Mouse (Mus musculus) embryonic stem cell, embryonic (primary cell): ENCODE measurements around the gene Trmt1.

Source experiments
- CTCF ChIA-PET, 4 experiments: fragments of 300-600 bp in 2 of 4; fragments of 350-600 bp in 2 of 4; sonication (Branson Sonifier 250); formaldehyde crosslinking; loops; one replicate each; lab custom pipeline; 2022; ENCODE audit warnings: inconsistent platforms in 2 of 4; lab: Charles Lee
- POLR2A ChIA-PET, 4 experiments: fragments of 300-600 bp in 2 of 4; fragments of 350-600 bp in 2 of 4; sonication (Branson Sonifier 250); formaldehyde crosslinking; loops; one replicate each; lab custom pipeline; 2022; ENCODE audit warnings: antibody characterized with exemption in 4 of 4, inconsistent platforms in 1 of 4; lab: Charles Lee

Gene Trmt1

GRCm38 (mm10) chr8:84654597-84654996, 31.5 kb upstream of the Trmt1 start:
- POLR2A ChIA-PET: interaction anchor here in 3 of 4 experiments (0.6 to 10.9 kb wide), 40 partner anchors 7 to 468 kb away, joined by 3 to 557 read pairs (median 5); partner anchors contain the start of genes Nacc1 (in 3 of the 3), Trmt1 (in 3 of the 3), Calr (in 2 of the 3) and Ier2 (in 2 of the 3)
- CTCF ChIA-PET: interaction anchor here in 3 of 4 experiments (0.7 to 3.9 kb wide), 17 partner anchors 9 to 249 kb away, joined by 3 to 17 read pairs (median 3); partner anchors contain the start of genes Nacc1 (in 1 of the 3) and Trmt1 (in 1 of the 3)

- ChIA-PET CTCF (interaction anchor here in 3 of 4 experiments (0.5 to 3.9 kb wide), 16 partner anchors 8 to 808 kb away, joined by 3 to 17 read pairs (median 4); partner anchors contain the start of genes Nacc1 (in 1 of the 3) and Trmt1 (in 1 of the 3)), POLR2A (interaction anchor here (0.6 to 10.9 kb wide), 51 partner anchors 6 to 915 kb away, joined by 3 to 557 read pairs (median 5); partner anchors contain the start of genes Nacc1 (in 3 of the 4), Trmt1 (in 3 of the 4), Calr (in 2 of the 4) and Gcdh (in 1 of the 4))
Observed at GRCm38 (mm10) chr8:84655336-84656190, 30.5 kb upstream of the Trmt1 start.

- CTCF ChIA-PET: interaction anchor here in 3 of 4 experiments (0.5 to 3.9 kb wide), 9 partner anchors 9 to 807 kb away, joined by 3 to 17 read pairs (median 3); partner anchors contain the start of genes Nacc1 (in 1 of the 3) and Trmt1 (in 1 of the 3)
- POLR2A ChIA-PET: interaction anchor here (0.6 to 10.9 kb wide), 37 partner anchors 7 to 596 kb away, joined by 3 to 557 read pairs (median 7); partner anchors contain the start of genes Nacc1 (in 3 of the 4), Trmt1 (in 3 of the 4), Calr (in 2 of the 4) and Rad23a (in 1 of the 4)
Observed at GRCm38 (mm10) chr8:84656191-84656525, 29.9 kb upstream of the Trmt1 start.

GRCm38 (mm10) chr8:84656641-84657126, 29.4 kb upstream of the Trmt1 start:
- ChIA-PET POLR2A (interaction anchor here (0.6 to 10.9 kb wide), 35 partner anchors 7 to 491 kb away, joined by 3 to 557 read pairs (median 7); partner anchors contain the start of genes Nacc1 (in 3 of the 4), Trmt1 (in 3 of the 4), Calr (in 2 of the 4) and Rad23a (in 1 of the 4)), CTCF (interaction anchor here in 3 of 4 experiments (0.6 to 2.8 kb wide), 11 partner anchors 9 to 293 kb away, joined by 3 to 12 read pairs (median 4); no protein-coding TSS in a partner anchor)

- ChIA-PET CTCF (interaction anchor here in 3 of 4 experiments (0.6 to 2.8 kb wide), 13 partner anchors 10 to 294 kb away, joined by 3 to 12 read pairs (median 4); no protein-coding TSS in a partner anchor), POLR2A (interaction anchor here (0.6 to 10.9 kb wide), 37 partner anchors 8 to 491 kb away, joined by 3 to 557 read pairs (median 7); partner anchors contain the start of genes Nacc1 (in 3 of the 4), Trmt1 (in 3 of the 4), Calr (in 2 of the 4) and Gcdh (in 1 of the 4))
Observed at GRCm38 (mm10) chr8:84657203-84657602, 28.9 kb upstream of the Trmt1 start.

- POLR2A ChIA-PET: interaction anchor here in 3 of 4 experiments (0.5 to 10.9 kb wide), 31 partner anchors 8 to 702 kb away, joined by 3 to 557 read pairs (median 4); partner anchors contain the start of genes Nacc1 (in 2 of the 3), Trmt1 (in 2 of the 3), Asf1b (in 1 of the 3) and Calr (in 1 of the 3)
Observed at GRCm38 (mm10) chr8:84657680-84658079, 28.4 kb upstream of the Trmt1 start.

GRCm38 (mm10) chr8:84658951-84659350, 27.2 kb upstream of the Trmt1 start:
- CTCF ChIA-PET: interaction anchor here in 3 of 4 experiments (0.6 to 2.1 kb wide), 5 partner anchors 9 to 302 kb away, joined by 3 to 5 read pairs (median 3); no protein-coding TSS in a partner anchor
- POLR2A ChIA-PET: interaction anchor here (0.6 to 10.9 kb wide), 34 partner anchors 10 to 472 kb away, joined by 3 to 557 read pairs (median 6); partner anchors contain the start of genes Nacc1 (in 4 of the 4), Trmt1 (in 4 of the 4) and Syce2 (in 1 of the 4)

More at GRCm38 (mm10) chr8:84657680-84658079, 28.4 kb upstream of the Trmt1 start:
- CTCF ChIA-PET: interaction anchor here in 3 of 4 experiments (0.6 to 1.8 kb wide), 7 partner anchors 10 to 158 kb away, joined by 3 to 7 read pairs (median 5); no protein-coding TSS in a partner anchor

- ChIA-PET CTCF (interaction anchor here (0.5 to 2.1 kb wide), 22 partner anchors 9 to 705 kb away, joined by 3 to 9 read pairs (median 3); partner anchors contain the start of genes Asf1b (in 1 of the 4), Dcaf15 (in 1 of the 4), Dnase2a (in 1 of the 4) and Nacc1 (in 1 of the 4)), POLR2A (interaction anchor here (0.6 to 10.9 kb wide), 99 partner anchors 6 to 786 kb away, joined by 3 to 557 read pairs (median 4); partner anchors contain the start of genes Nacc1 (in 4 of the 4), Trmt1 (in 4 of the 4), Calr (in 3 of the 4) and Ccdc130 (in 2 of the 4))
Observed at GRCm38 (mm10) chr8:84659936-84660818, 25.9 kb upstream of the Trmt1 start.

- ChIA-PET CTCF (interaction anchor here (0.6 to 2.0 kb wide), 15 partner anchors 10 to 706 kb away, joined by 3 to 9 read pairs (median 3); partner anchors contain the start of genes Asf1b (in 1 of the 4), Dnase2a (in 1 of the 4) and Nacc1 (in 1 of the 4)), POLR2A (interaction anchor here (0.5 to 10.9 kb wide), 73 partner anchors 7 to 842 kb away, joined by 3 to 557 read pairs (median 6); partner anchors contain the start of genes Nacc1 (in 4 of the 4), Trmt1 (in 4 of the 4), Calr (in 2 of the 4) and Dcaf15 (in 1 of the 4))
Observed at GRCm38 (mm10) chr8:84660819-84661457, 25.2 kb upstream of the Trmt1 start.

- ChIA-PET POLR2A (interaction anchor here (0.5 to 10.9 kb wide), 57 partner anchors 8 to 843 kb away, joined by 3 to 557 read pairs (median 7); partner anchors contain the start of genes Nacc1 (in 4 of the 4), Trmt1 (in 4 of the 4), Calr (in 2 of the 4) and Dcaf15 (in 1 of the 4)), CTCF (interaction anchor here in 3 of 4 experiments (0.6 to 2.0 kb wide), 6 partner anchors 19 to 192 kb away, joined by 3 to 8 read pairs (median 4); no protein-coding TSS in a partner anchor)
Observed at GRCm38 (mm10) chr8:84661458-84661871, 24.6 kb upstream of the Trmt1 start.

GRCm38 (mm10) chr8:84661961-84662571, 24.0 kb upstream of the Trmt1 start:
- POLR2A ChIA-PET: interaction anchor here (0.5 to 10.9 kb wide), 69 partner anchors 7 to 883 kb away, joined by 3 to 557 read pairs (median 4); partner anchors contain the start of genes Nacc1 (in 4 of the 4), Trmt1 (in 4 of the 4), Calr (in 2 of the 4) and Gcdh (in 2 of the 4)
- CTCF ChIA-PET: interaction anchor here in 2 of 4 experiments (1.0 to 1.1 kb wide), 4 partner anchors 20 to 154 kb away, joined by 3 to 4 read pairs (median 4); partner anchors contain the start of gene Nacc1 (in 1 of the 2)

- POLR2A ChIA-PET: interaction anchor here (0.5 to 10.9 kb wide), 63 partner anchors 7 to 883 kb away, joined by 3 to 557 read pairs (median 4); partner anchors contain the start of genes Nacc1 (in 4 of the 4), Trmt1 (in 4 of the 4), Calr (in 2 of the 4) and Dand5 (in 1 of the 4)
- CTCF ChIA-PET: interaction anchor here in 2 of 4 experiments (0.6 to 1.1 kb wide), 4 partner anchors 20 to 161 kb away, joined by 3 to 4 read pairs (median 4); partner anchors contain the start of gene Nacc1 (in 1 of the 2)
Observed at GRCm38 (mm10) chr8:84662581-84663065, 23.5 kb upstream of the Trmt1 start, which contains the start of gene Ier2. Ier2 (minus strand) TSS chr8:84662852.

- ChIA-PET CTCF (interaction anchor here in 1 of 4 experiments (1.4 kb wide), 1 partner anchor 152 kb away, joined by 3 read pairs; no protein-coding TSS in a partner anchor), POLR2A (interaction anchor here in 2 of 4 experiments (0.6 to 16.5 kb wide), 26 partner anchors 6 to 559 kb away, joined by 3 to 427 read pairs (median 7); partner anchors contain the start of genes Nacc1 (in 2 of the 2), Trmt1 (in 2 of the 2), Dcaf15 (in 1 of the 2) and G430095P16Rik (in 1 of the 2))
Observed at GRCm38 (mm10) chr8:84663483-84664327, 22.4 kb upstream of the Trmt1 start.
